Mouse (Mus musculus) myocyte (in vitro differentiated cells): ENCODE results near the gene Gm28308.

ENCODE experiments used
- E2F4 ChIP-seq: IDR thresholded peaks from one replicate; pipeline ENCODE4 v1.6.1; 2011; ENCODE audit warnings: mild to moderate bottlenecking, control low read depth, moderate library complexity; ENCODE audit not compliant: insufficient read depth
- TCF12 ChIP-seq: IDR thresholded peaks from one replicate; pipeline ENCODE4 v1.6.1; 2011; ENCODE audit warnings: mild to moderate bottlenecking, control low read depth; ENCODE audit not compliant: poor library complexity, insufficient read depth, severe bottlenecking

DNA sequence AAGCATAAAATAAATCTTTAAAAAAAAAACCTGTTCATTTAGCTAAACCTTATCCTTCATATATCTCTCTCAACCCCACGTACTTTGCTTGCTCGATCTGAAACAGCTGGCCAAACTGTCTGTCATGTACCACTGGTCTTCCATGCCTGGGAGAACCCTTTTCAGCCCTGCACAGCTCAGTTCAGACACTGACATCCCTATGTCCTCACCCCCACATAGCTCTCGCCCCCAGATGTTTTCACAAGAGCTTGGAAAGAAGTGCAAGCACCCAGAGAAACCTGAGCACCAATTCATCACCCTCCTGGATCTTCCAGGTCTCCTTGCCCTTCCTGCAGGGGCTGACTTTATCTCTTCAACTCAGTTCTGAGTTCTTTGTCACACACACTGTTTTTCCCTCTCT, 92.0 kb downstream of the Gm28308 start:
- TF ChIP-seq TCF12 (no peak), E2F4 (no peak)
